Mouse (Mus musculus): ENCODE data around the gene Mtx1. TPM values are rescaled to one million over a fixed set of nuclear protein-coding genes. Genes with fewer than 3 reads are reported as not detected.
"Not testable (repeated sequence)": the region's sequence is repeated elsewhere in the genome, so short reads cannot be mapped to it uniquely, and the experiment has no call there.

The Mtx1 gene
- polyA plus RNA-seq, 1 experiment from 2014 or later, result 111 TPM

DNA sequence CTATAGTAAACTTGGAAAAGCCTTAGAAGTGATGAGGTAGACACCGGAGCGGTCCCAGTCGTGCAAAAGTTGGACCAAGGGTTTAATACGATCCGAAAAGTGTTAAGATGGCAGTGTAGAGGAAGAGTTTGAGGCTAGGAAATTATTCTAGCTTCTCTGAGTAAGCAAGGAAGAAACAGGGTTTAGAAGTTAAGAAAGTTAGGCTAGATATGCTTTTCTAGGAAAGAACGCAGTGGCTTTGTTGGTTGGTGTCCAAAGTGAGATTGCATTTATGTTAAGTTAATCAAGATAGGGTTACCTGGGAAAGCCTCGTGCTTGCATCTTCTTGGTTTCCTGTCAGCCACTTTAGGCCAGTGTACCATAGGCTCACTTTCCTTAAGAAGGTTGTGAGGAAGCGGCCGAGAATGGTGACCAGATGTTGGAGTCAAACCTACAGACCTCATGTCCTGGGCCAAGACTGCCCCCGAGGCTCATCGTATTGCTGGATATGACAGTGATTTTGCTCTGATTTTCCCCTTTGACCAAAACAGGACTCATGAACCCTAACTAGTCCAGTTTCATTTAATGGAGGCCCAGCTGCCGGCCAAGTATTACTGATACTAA lies 61.5 kb downstream of the Mtx1 start:
- peak overlapping the region; percentile 94 for H3K4me3 ChIP-seq (ENCODE audit: low read depth, low read length)
- no peaks in the 10 kb centered on the region for H3K9me3 ChIP-seq (ENCODE audit: low read length)
- peaks cover 16% of the 10 kb centered on the region for H3K4me1 ChIP-seq (ENCODE audit: insufficient read depth)
- TF ChIP-seq CTCF (IDR thresholded peaks at IDR 0.05; ENCODE audit: low read depth) (no peak), EP300 (IDR thresholded peaks at IDR 0.05; ENCODE audit: low read depth) (no peak)
- peaks cover 37% of the 10 kb centered on the region for H3K36me3 ChIP-seq (replicated peaks; ENCODE audit: insufficient read depth, low read length)
- ATAC-seq, result no peak
- WGBS (ENCODE audit: insufficient replicate concordance), result 16% methylated on average over 12 of the region's 12 CpGs
- H3K27me3 ChIP-seq (ENCODE audit: insufficient read depth, low read length), result no peaks in the 10 kb centered on the region
- H3K4me2 ChIP-seq (ENCODE audit: low read depth, low read length), result peak overlapping the region; percentile 78
- peak overlapping the region; percentile 96 for H3K27ac ChIP-seq (ENCODE audit: low read depth)
- no peak for DNase-seq
- peak overlapping the region; percentile 93 for H3K9ac ChIP-seq (replicated peaks)

- peaks cover 31% of the 10 kb centered on the region for H3K36me3 ChIP-seq (replicated peaks; ENCODE audit: insufficient read depth, low read length)
- TF ChIP-seq CTCF (IDR thresholded peaks at IDR 0.05; ENCODE audit: low read depth), result no peak
- TF ChIP-seq EP300 (IDR thresholded peaks at IDR 0.05; ENCODE audit: low read depth), result no peak
- peak within 1 kb of the TSS; percentile 96 for H3K27ac ChIP-seq (ENCODE audit: low read depth)
- peaks cover under 1% of the 10 kb centered on the region for H3K27me3 ChIP-seq (ENCODE audit: insufficient read depth, low read length)
- peak within 1 kb of the TSS; percentile 93 for H3K9ac ChIP-seq (replicated peaks)
- ATAC-seq (peak; percentile 98), DNase-seq (peak; percentile 97)
- WGBS (ENCODE audit: insufficient replicate concordance), result under 1% methylated on average over 57 of the region's 79 CpGs
- H3K4me3 ChIP-seq (ENCODE audit: low read depth, low read length), result peak within 1 kb of the TSS; percentile 94
- H3K9me3 ChIP-seq (ENCODE audit: low read length), result no peaks in the 10 kb centered on the region
- H3K4me2 ChIP-seq (ENCODE audit: low read depth, low read length), result peak within 1 kb of the TSS; percentile 78
- peaks cover 23% of the 10 kb centered on the region for H3K4me1 ChIP-seq (ENCODE audit: insufficient read depth)
These were observed 62.2 kb downstream of the Mtx1 start, which contains the start of gene Clk2 for GRCm38 (mm10) chr3:89164506-89165267. TSS of gene Clk2 (plus strand) at chr3:89164795.

DNA sequence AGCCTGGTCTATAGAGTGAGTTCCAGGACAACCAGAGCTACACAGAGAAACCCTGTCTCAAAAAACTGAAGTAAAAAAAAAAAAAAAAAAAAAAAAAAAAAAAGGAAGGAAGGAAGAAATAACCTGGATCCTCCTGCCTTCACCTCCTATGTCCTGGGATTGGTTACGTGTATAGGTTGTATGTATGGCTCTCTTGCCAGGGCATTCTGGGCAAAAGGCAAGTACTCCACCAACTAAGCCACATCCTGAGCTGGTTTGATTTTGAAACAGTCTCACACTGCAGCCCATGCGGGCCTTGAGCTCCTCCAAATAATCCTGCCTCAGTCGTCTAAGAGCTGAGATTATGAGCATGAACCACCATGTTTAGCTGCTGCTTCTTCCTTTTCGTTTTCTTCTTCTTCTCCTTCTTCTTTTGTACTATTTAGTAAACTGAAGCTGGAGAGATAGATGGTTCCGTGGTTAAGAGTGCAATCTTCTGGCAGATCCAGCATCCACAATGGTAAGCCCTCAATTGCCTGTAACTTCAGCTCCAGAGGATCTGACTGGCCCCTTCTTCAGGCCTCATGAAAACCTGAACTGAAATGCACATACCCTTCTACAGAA lies 63.1 kb downstream of the Mtx1 start:
- H3K36me3 ChIP-seq (replicated peaks; ENCODE audit: insufficient read depth, low read length), result peaks cover 22% of the 10 kb centered on the region
- TF ChIP-seq CTCF (IDR thresholded peaks at IDR 0.05; ENCODE audit: low read depth), result no peak
- no peak for TF ChIP-seq EP300 (IDR thresholded peaks at IDR 0.05; ENCODE audit: low read depth)
- H3K4me2 ChIP-seq (ENCODE audit: low read depth, low read length), result peak overlapping the region; percentile 78
- H3K9me3 ChIP-seq (ENCODE audit: low read length), result no peaks in the 10 kb centered on the region
- no peak for DNase-seq
- peak overlapping the region; percentile 96; the same call in 1 of the 2 replicates for H3K27ac ChIP-seq (ENCODE audit: low read depth)
- H3K27me3 ChIP-seq (ENCODE audit: insufficient read depth, low read length), result peaks cover 10% of the 10 kb centered on the region
- H3K9ac ChIP-seq (replicated peaks), result peak overlapping the region; percentile 93
- peak overlapping the region; percentile 94; the same call in 1 of the 2 replicates for H3K4me3 ChIP-seq (ENCODE audit: low read depth, low read length)
- H3K4me1 ChIP-seq (ENCODE audit: insufficient read depth), result peaks cover 31% of the 10 kb centered on the region
- ATAC-seq, result no peak
- WGBS (ENCODE audit: insufficient replicate concordance), result 47% methylated on average over 5 of the region's 5 CpGs

GRCm38 (mm10) chr3:89163123-89163522 lies 63.8 kb downstream of the Mtx1 start:
- WGBS (ENCODE audit: insufficient replicate concordance), result 80% methylated on average over 1 of the region's 1 CpGs
- Histone ChIP-seq H3K27ac (ENCODE audit: low read depth) (no peak overlapping the region), H3K27me3 (ENCODE audit: insufficient read depth, low read length) (peaks cover 16% of the 10 kb centered on the region), H3K4me3 (ENCODE audit: low read depth, low read length) (no peak overlapping the region), H3K36me3 (replicated peaks; ENCODE audit: insufficient read depth, low read length) (peaks cover 15% of the 10 kb centered on the region), H3K4me1 (ENCODE audit: insufficient read depth) (peaks cover 31% of the 10 kb centered on the region), H3K9me3 (ENCODE audit: low read length) (no peaks in the 10 kb centered on the region), H3K4me2 (ENCODE audit: low read depth, low read length) (no peak overlapping the region), H3K9ac (replicated peaks) (no peak overlapping the region)
- ATAC-seq (no peak), DNase-seq (no peak)
- TF ChIP-seq CTCF (IDR thresholded peaks at IDR 0.05; ENCODE audit: low read depth), result no peak
- TF ChIP-seq EP300 (IDR thresholded peaks at IDR 0.05; ENCODE audit: low read depth), result no peak

DNA sequence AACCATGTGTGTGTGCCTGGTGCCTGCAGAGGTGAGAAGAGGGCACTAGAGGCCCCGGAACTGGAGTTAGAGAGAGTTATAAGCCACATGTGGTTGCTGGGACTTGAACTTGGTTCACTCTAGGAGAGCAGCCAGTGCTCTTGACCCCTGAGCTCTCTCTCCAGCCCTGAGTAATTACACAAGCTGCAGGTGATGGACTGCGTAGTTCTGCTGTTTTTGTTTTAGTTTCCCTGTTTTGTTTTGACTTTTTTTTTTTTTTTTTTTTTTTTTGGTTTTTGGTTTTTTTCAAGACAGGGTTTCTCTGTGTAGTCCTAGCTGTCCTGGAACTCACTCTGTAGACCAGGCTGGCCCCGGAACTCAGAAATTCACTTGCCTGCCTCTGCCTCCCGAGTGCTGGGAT lies 65.1 kb downstream of the Mtx1 start:
- 77% methylated on average over 4 of the region's 4 CpGs for WGBS (ENCODE audit: insufficient replicate concordance)
- no peak overlapping the region for H3K4me2 ChIP-seq (ENCODE audit: low read depth, low read length)
- peaks cover 2% of the 10 kb centered on the region for H3K36me3 ChIP-seq (replicated peaks; ENCODE audit: insufficient read depth, low read length)
- no peak for ATAC-seq
- H3K4me3 ChIP-seq (ENCODE audit: low read depth, low read length), result no peak overlapping the region
- H3K4me1 ChIP-seq (ENCODE audit: insufficient read depth), result peaks cover 31% of the 10 kb centered on the region
- no peak for DNase-seq
- no peak overlapping the region for H3K27ac ChIP-seq (ENCODE audit: low read depth)
- TF ChIP-seq CTCF (IDR thresholded peaks at IDR 0.05; ENCODE audit: low read depth) (no peak), EP300 (IDR thresholded peaks at IDR 0.05; ENCODE audit: low read depth) (no peak)
- peaks cover 17% of the 10 kb centered on the region for H3K27me3 ChIP-seq (ENCODE audit: insufficient read depth, low read length)
- no peaks in the 10 kb centered on the region for H3K9me3 ChIP-seq (ENCODE audit: low read length)
- no peak overlapping the region for H3K9ac ChIP-seq (replicated peaks)

- not testable (repeated sequence) for ATAC-seq
- H3K4me1 ChIP-seq (ENCODE audit: insufficient read depth), result peaks cover 27% of the 10 kb centered on the region
These were observed 65.7 kb downstream of the Mtx1 start for GRCm38 (mm10) chr3:89161207-89161606.

More at GRCm38 (mm10) chr3:89161207-89161606, 65.7 kb downstream of the Mtx1 start:
- not testable (repeated sequence) for H3K4me2 ChIP-seq (ENCODE audit: low read depth, low read length); H3K4me3 ChIP-seq (ENCODE audit: low read depth, low read length); H3K9ac ChIP-seq (replicated peaks); H3K9me3 ChIP-seq (ENCODE audit: low read length); H3K36me3 ChIP-seq (replicated peaks; ENCODE audit: insufficient read depth, low read length); DNase-seq; H3K27ac ChIP-seq (ENCODE audit: low read depth)
- peaks cover 17% of the 10 kb centered on the region for H3K27me3 ChIP-seq (ENCODE audit: insufficient read depth, low read length)
